Mouse (Mus musculus) hindbrain, postnatal 0 days (tissue): Measurements from ENCODE around the gene Nceh1. TPM values are rescaled to one million over a fixed set of nuclear protein-coding genes. Genes with fewer than 3 reads are reported as not detected.

Experiments used
- ATAC-seq: fragments of 200-750 bp; cut with Nextera tagmentation; 2 replicates; pipeline ENCODE4 v1.8.0; 2017; ENCODE audit warnings: mild to moderate bottlenecking, moderate TSS enrichment, moderate library complexity
- DNase-seq: peaks from one replicate; pipeline ENCODE4 v3.0.0-alpha.2; 2015; ENCODE audit warnings: low spot score
- H3K27ac ChIP-seq: fragments of 300-500 bp; sonication (generic); 2 replicates; pipeline ENCODE4 v1.5.1; 2014; ENCODE audit warnings: mild to moderate bottlenecking
- H3K27me3 ChIP-seq: fragments of 300-500 bp; sonication (generic); 2 replicates; pipeline ENCODE4 v1.6.1; 2014; ENCODE audit warnings: low read length, mixed read lengths; ENCODE audit not compliant: insufficient read depth
- H3K36me3 ChIP-seq: fragments of 300-500 bp; sonication (generic); 2 replicates; pipeline ENCODE4 v1.6.1; 2014; ENCODE audit warnings: low read length, mixed read lengths; ENCODE audit not compliant: insufficient read depth
- H3K4me1 ChIP-seq: fragments of 300-500 bp; sonication (generic); 2 replicates; pipeline ENCODE4 v1.6.1; 2014; ENCODE audit warnings: antibody characterized with exemption, low read length, mixed read lengths; ENCODE audit not compliant: insufficient read depth
- H3K4me2 ChIP-seq: fragments of 300-500 bp; sonication (generic); 2 replicates; pipeline ENCODE4 v1.6.1; 2014; ENCODE audit warnings: low read depth, mild to moderate bottlenecking, low read length, moderate library complexity, mixed read lengths
- H3K4me3 ChIP-seq: fragments of 300-500 bp; sonication (generic); 2 replicates; pipeline ENCODE4 v1.5.1; 2014; ENCODE audit warnings: low read length
- H3K9ac ChIP-seq: fragments of 300-500 bp; sonication (generic); replicated peaks from 2 replicates; pipeline ENCODE4 v1.6.1; 2014; ENCODE audit warnings: mild to moderate bottlenecking, low read length, moderate library complexity, mixed read lengths
- H3K9me3 ChIP-seq: fragments of 300-500 bp; sonication (generic); 2 replicates; pipeline ENCODE4 v1.6.1; 2016; ENCODE audit warnings: low read length, mixed read lengths
- CTCF ChIP-seq: IDR thresholded peaks from 2 replicates; pipeline ENCODE4 v1.5.1; 2016; ENCODE audit warnings: antibody characterized with exemption, control low read depth, low read depth
- WGBS: fragments of 180-500 bp; shearing (Covaris S2); extraction: QIAGEN DNeasy Blood & Tissue Kit; methylation state at CpG from one replicate; pipeline ENCODE4 v1.1.7; 2014; 5-methylcytosine and 5-hydroxymethylcytosine counted together
- polyA plus RNA-seq: library from polyadenylated mRNA; unstranded; fragments of >200 nt; fragmentation: Nextera tagmentation; extraction: Ambion mirVana; gene quantifications from 2 replicates; pipeline ENCODE4 v1.2.1, GENCODE M21; 2015
- total RNA-seq: library from RNA; depleted of rRNA; stranded (reverse); fragments of >200 nt; gene quantifications from 2 replicates; pipeline ENCODE4 v1.2.3, GENCODE M21; 2014

The Nceh1 gene
- total and polyA plus RNA-seq, 2 experiments from 2014 or later, result 31.5 to 35.7 TPM

DNA sequence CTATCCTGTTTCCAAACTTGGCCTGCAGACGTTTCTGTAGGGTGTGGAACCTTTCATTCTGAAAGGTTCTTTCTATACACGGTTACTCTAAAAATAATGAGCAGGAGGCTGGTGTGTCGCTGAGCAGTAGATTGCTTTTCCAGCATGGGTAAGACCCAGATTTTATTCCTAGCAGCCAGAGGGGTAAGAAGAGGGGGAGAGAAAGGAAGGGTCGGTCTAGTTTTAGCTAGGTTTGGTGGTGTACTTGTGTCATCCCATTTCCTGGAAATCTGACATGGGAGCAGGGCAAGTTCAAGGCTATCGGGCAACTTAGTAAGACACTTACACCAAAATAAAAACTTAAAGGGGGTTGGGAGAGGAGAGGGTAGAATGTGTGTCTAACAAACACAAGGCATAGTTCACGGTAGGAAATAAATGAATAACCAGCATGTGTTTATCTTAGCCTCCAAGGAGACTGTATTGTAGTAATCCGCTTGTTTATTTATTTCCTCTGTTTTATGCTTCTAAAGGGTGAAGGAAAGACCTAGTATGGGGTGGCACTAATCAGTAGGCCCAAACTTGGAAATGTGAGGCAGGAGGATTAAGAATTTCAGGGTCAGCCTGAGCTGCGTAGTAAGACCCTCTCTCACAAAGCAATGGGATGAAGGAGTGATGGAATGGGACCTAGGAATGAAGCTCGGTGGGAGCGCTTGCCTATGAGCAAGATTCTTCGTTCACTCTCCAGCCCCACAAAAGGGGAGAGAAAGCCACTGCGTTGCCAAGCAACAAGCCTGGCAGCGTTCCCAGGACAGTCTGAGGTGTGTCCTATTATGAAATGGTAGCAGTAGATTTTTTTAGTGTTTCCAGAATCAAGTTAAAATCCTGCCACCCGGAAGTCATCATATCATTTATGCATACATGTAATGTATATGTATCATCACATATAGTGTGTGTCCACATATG, 6.8 kb downstream of the Nceh1 start:
- Histone ChIP-seq H3K4me1 (peaks cover 5% of the 10 kb centered on the region; the same call in 1 of the 2 replicates), H3K9me3 (no peaks in the 10 kb centered on the region), H3K9ac (no peak overlapping the region), H3K27me3 (no peaks in the 10 kb centered on the region), H3K4me3 (no peak overlapping the region), H3K4me2 (no peak overlapping the region), H3K27ac (no peak overlapping the region), H3K36me3 (no peaks in the 10 kb centered on the region)
- TF ChIP-seq CTCF, result no peak
- DNase-seq, result peak; percentile 77
- 53% methylated on average over 14 of the region's 14 CpGs for WGBS
- ATAC-seq, result no peak

DNA sequence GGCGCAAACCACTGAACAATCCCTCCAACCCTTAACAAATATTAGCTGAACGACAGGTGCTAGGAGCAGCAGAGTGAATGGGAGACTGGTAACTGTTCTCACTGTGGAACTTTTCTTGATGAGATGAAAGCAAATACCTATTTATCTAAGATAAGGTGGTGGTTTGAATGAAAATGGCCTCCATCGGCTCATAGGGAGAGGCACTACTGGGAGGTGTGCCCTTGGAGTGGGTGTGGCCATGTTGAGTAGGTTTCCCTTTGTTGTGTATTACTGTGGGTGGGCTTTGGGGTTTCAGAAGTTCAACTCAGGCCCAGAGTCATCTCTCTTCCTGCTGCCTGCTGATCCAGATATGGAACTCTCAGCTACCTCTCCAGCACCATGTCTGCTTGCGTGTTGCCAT, 8.1 kb downstream of the Nceh1 start:
- 90% methylated on average over 4 of the region's 4 CpGs for WGBS
- TF ChIP-seq CTCF, result no peak
- Histone ChIP-seq H3K4me1 (peaks cover 5% of the 10 kb centered on the region; the same call in 1 of the 2 replicates), H3K9me3 (no peaks in the 10 kb centered on the region), H3K4me3 (no peak overlapping the region), H3K27ac (no peak overlapping the region), H3K4me2 (no peak overlapping the region), H3K9ac (no peak overlapping the region), H3K27me3 (no peaks in the 10 kb centered on the region), H3K36me3 (no peaks in the 10 kb centered on the region)
- no peak for DNase-seq
- no peak for ATAC-seq

DNA sequence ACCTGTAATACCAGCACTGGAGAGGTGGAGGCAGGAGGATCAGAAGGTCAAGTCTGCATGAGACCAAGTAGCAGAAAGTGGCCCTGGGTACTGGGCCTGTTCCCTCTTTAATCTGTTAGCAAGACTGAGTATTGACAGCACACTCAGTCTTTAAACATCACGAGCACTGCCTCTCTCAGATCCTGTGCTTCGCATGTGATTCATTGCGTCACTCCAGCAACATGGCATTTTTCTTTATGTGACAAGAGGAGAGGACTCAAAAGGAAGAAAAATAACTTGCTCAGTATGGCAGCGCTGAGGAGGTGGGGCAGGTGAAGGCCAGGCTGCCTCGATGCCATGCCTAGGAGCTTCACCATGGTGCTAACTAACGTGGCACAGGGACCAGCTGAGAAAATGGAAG, 9.1 kb downstream of the Nceh1 start:
- H3K27me3 ChIP-seq, result no peaks in the 10 kb centered on the region
- DNase-seq, result no peak
- no peak overlapping the region for H3K4me2 ChIP-seq
- no peak overlapping the region for H3K4me3 ChIP-seq
- 83% methylated on average over 6 of the region's 6 CpGs for WGBS
- no peak overlapping the region for H3K9ac ChIP-seq
- ATAC-seq, result no peak
- H3K9me3 ChIP-seq, result no peaks in the 10 kb centered on the region
- H3K27ac ChIP-seq, result no peak overlapping the region
- peaks cover 5% of the 10 kb centered on the region; the same call in 1 of the 2 replicates for H3K4me1 ChIP-seq
- no peaks in the 10 kb centered on the region for H3K36me3 ChIP-seq
- no peak for TF ChIP-seq CTCF

DNA sequence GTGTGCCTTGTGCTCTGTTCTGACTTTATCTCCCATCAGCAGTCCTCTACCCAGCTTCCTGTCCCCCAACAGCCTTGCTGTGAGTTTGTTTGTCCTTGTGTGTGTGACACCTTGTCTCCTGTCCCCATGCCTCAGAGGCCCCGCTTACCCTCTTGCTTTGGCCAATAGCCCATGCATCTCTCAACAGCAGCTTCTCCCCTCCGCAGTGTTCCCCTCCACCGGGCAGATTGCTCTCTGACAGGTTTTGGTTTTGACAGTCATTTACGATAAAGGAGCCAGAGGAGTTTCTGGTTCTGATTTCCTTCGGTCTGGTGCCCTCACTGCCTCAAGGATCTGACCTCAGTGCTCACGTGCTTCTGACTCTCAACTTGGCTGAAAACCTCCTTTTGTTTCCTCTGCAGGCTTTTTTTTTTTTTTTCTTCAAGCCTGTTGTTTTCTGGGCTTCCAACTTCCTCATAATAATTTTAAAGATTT, 11.1 kb downstream of the Nceh1 start:
- Histone ChIP-seq H3K4me1 (peaks cover 5% of the 10 kb centered on the region; the same call in 1 of the 2 replicates), H3K27me3 (no peaks in the 10 kb centered on the region), H3K27ac (no peak overlapping the region), H3K4me2 (no peak overlapping the region), H3K9me3 (no peaks in the 10 kb centered on the region), H3K4me3 (no peak overlapping the region), H3K36me3 (no peaks in the 10 kb centered on the region), H3K9ac (no peak overlapping the region)
- DNase-seq (no peak), ATAC-seq (no peak)
- 44% methylated on average over 6 of the region's 6 CpGs for WGBS
- TF ChIP-seq CTCF, result no peak

DNA sequence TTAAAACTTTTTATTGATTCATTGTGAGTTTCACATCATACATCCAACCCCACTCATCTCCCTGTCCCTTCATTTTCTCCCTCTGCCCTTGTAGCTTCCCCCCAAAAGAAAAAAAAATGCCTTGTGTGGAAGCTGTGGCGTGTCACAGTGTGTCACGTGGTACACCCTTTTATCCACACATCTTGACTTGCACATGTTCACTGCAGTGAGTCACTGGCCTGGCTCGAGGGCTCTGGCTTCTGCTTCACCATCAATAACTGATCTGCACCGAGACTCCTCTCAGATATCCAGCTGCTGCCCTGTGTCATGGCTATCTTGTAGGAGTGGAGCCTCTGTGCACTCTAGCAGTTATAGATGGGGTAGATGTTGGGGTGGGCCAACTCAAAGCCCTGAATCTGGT, 12.4 kb downstream of the Nceh1 start:
- Histone ChIP-seq H3K27ac (no peak overlapping the region), H3K4me3 (no peak overlapping the region), H3K36me3 (no peaks in the 10 kb centered on the region), H3K4me2 (no peak overlapping the region), H3K4me1 (no peaks in the 10 kb centered on the region), H3K9me3 (no peaks in the 10 kb centered on the region), H3K27me3 (no peaks in the 10 kb centered on the region), H3K9ac (no peak overlapping the region)
- WGBS, result 76% methylated on average over 4 of the region's 4 CpGs
- no peak for DNase-seq
- no peak for TF ChIP-seq CTCF
- ATAC-seq, result no peak

DNA sequence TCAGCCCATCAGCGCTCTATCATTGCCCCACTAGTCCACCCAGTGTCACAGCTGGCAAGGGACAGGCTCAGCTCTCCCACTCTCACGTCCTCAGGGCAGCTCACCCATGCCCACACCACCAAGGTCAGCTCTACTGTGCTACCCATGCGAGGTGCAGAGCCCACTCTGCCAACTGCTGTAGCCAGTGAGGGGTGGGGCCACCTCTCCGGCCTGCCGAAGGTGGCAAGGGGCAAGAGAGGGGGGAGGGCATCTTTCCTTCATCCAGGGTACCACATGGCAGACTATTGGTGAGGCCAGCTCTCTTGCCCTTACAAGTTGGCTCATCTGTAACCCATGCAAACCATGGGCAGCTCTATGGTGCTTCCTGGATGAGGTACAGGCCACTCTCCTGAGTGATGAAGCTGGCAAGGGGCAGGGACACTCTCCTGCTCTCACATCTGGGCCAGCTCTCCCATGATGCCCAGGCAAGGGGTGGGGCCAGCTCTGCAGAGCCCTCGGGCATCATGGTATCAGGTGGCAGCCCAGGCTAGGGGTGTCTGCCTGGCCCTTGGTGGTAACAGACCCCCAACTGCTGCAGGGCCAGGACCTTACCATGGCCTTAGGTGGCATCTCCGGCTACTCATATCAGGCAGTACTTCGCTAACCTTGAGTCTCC, 12.9 kb downstream of the Nceh1 start:
- Histone ChIP-seq H3K9ac (no peak overlapping the region), H3K4me3 (no peak overlapping the region), H3K27me3 (no peaks in the 10 kb centered on the region), H3K9me3 (no peaks in the 10 kb centered on the region), H3K36me3 (no peaks in the 10 kb centered on the region), H3K4me1 (no peaks in the 10 kb centered on the region), H3K27ac (no peak overlapping the region), H3K4me2 (no peak overlapping the region)
- no peak for TF ChIP-seq CTCF
- ATAC-seq (peak; percentile 24; the same call in 1 of the 2 replicates), DNase-seq (no peak)
- 90% methylated on average over 8 of the region's 8 CpGs for WGBS
